Mouse (Mus musculus): ENCODE results near the gene Gbe1. TPM values are rescaled to one million over a fixed set of nuclear protein-coding genes. Genes with fewer than 3 reads are reported as not detected.

Gbe1 gene
- polyA plus RNA-seq (2014; fragmentation: Nextera tagmentation; extraction: Ambion mirVana), result 15.4 and 15.8 TPM in 2 replicates

- no peaks in the 10 kb centered on the region for H3K27me3 ChIP-seq (ENCODE audit: control insufficient read depth, insufficient read depth, low read length)
- ATAC-seq (ENCODE audit: low FRiP score), result peak; percentile 98
- no peaks in the 10 kb centered on the region for H3K36me3 ChIP-seq (ENCODE audit: control insufficient read depth, insufficient read depth, low read length)
- WGBS, result under 1% methylated on average over 56 of the region's 82 CpGs
- peak within 1 kb of the TSS; percentile 77 for H3K9ac ChIP-seq (ENCODE audit: low read depth, low read length)
- H3K9me3 ChIP-seq (ENCODE audit: control insufficient read depth, low read length), result no peaks in the 10 kb centered on the region
- peak; percentile 95 for DNase-seq (ENCODE audit: low spot score)
- H3K4me2 ChIP-seq (replicated peaks; ENCODE audit: low read depth, low read length), result peak within 1 kb of the TSS; percentile 54
- peak within 1 kb of the TSS; percentile 82 for H3K27ac ChIP-seq (ENCODE audit: low read depth, low read length)
- H3K4me3 ChIP-seq (ENCODE audit: low read depth, low read length), result peak within 1 kb of the TSS; percentile 54
- no peaks in the 10 kb centered on the region for H3K4me1 ChIP-seq (replicated peaks; ENCODE audit: control insufficient read depth, insufficient read depth, low read length)
Observed at GRCm38 (mm10) chr16:70313886-70314577, at the start of gene Gbe1. Gene Gbe1, plus strand, starts transcription at chr16:70313949.

DNA sequence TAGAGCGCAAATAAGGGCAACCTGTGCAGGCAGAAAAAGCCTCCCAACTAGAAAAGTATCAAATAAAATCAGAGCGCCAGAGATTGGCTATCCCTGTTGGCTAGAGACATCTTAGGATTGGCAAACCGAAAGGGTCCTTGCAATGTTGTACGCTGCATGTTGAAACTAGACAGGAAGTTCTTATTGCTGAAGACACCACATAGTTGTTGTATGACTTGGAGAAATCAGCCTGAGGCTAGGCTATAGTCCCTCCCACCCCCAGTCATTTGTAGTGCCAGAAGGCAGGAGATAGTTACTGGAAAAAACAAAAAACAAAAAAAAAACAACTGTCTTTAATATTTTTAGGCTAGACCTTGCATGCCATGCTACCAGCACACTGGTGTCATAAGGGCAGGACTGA is 3.1 kb upstream of the Gbe1 start:
- DNase-seq (ENCODE audit: low spot score) (no peak), ATAC-seq (ENCODE audit: low FRiP score) (no peak)
- Histone ChIP-seq H3K9ac (ENCODE audit: low read depth, low read length) (no peak overlapping the region), H3K9me3 (ENCODE audit: control insufficient read depth, low read length) (no peaks in the 10 kb centered on the region), H3K4me3 (ENCODE audit: low read depth, low read length) (no peak overlapping the region), H3K27ac (ENCODE audit: low read depth, low read length) (no peak overlapping the region), H3K27me3 (ENCODE audit: control insufficient read depth, insufficient read depth, low read length) (no peaks in the 10 kb centered on the region), H3K4me2 (replicated peaks; ENCODE audit: low read depth, low read length) (no peak overlapping the region), H3K36me3 (ENCODE audit: control insufficient read depth, insufficient read depth, low read length) (no peaks in the 10 kb centered on the region), H3K4me1 (replicated peaks; ENCODE audit: control insufficient read depth, insufficient read depth, low read length) (no peaks in the 10 kb centered on the region)
- 95% methylated on average over 4 of the region's 4 CpGs for WGBS

DNA sequence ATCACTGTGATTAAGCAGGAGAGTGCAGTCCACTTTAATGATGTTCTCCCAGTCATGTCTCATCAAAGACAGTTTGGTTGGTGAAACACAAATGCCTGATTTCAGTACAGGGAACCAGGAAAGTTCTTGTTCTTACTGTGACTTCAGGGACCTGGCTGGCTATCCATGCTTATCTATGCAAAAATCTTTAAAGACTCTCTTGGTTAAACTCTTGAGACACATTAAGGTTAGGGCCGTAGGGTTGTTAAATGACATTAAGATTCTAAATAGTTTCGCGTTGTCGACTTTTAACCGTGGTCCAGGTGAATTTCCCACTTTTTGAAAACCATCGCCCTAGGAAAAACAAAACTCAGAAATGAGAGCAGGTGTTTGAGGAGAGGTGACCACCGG is 258 bp upstream of the Gbe1 start:
- ATAC-seq (ENCODE audit: low FRiP score), result 0 out of 2 replicates have a peak, but pooled peaks have one; percentile 0
- peak overlapping the region; percentile 54 for H3K4me3 ChIP-seq (ENCODE audit: low read depth, low read length)
- no peaks in the 10 kb centered on the region for H3K9me3 ChIP-seq (ENCODE audit: control insufficient read depth, low read length)
- DNase-seq (ENCODE audit: low spot score), result no peak
- peak overlapping the region; percentile 82 for H3K27ac ChIP-seq (ENCODE audit: low read depth, low read length)
- H3K4me2 ChIP-seq (replicated peaks; ENCODE audit: low read depth, low read length), result peak overlapping the region; percentile 54
- 4% methylated on average over 7 of the region's 7 CpGs for WGBS
- H3K27me3 ChIP-seq (ENCODE audit: control insufficient read depth, insufficient read depth, low read length), result no peaks in the 10 kb centered on the region
- H3K9ac ChIP-seq (ENCODE audit: low read depth, low read length), result peak overlapping the region; percentile 77
- H3K36me3 ChIP-seq (ENCODE audit: control insufficient read depth, insufficient read depth, low read length), result no peaks in the 10 kb centered on the region
- no peaks in the 10 kb centered on the region for H3K4me1 ChIP-seq (replicated peaks; ENCODE audit: control insufficient read depth, insufficient read depth, low read length)

DNA sequence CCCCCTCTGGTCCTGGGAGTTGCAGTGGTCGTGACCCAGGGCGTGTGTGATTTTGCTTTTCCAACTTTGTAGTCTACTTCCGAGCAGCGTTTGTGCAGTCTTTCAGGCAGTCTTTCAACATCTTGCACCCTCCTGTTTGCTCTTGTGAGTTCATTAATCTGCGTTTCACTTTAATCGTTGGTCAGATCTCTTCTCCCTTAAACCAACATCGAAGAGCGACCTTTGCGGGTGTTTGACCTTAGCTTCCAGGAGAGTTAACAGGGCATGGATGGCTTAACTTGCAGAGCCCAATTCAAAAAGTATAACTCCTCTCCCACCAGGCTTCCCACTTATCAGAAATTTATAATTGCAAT is 805 bp downstream of the Gbe1 start:
- H3K27me3 ChIP-seq (ENCODE audit: control insufficient read depth, insufficient read depth, low read length), result no peaks in the 10 kb centered on the region
- no peaks in the 10 kb centered on the region for H3K9me3 ChIP-seq (ENCODE audit: control insufficient read depth, low read length)
- peak overlapping the region; percentile 54 for H3K4me3 ChIP-seq (ENCODE audit: low read depth, low read length)
- H3K27ac ChIP-seq (ENCODE audit: low read depth, low read length), result peak overlapping the region; percentile 82; the same call in 1 of the 2 replicates
- no peak for ATAC-seq (ENCODE audit: low FRiP score)
- H3K36me3 ChIP-seq (ENCODE audit: control insufficient read depth, insufficient read depth, low read length), result no peaks in the 10 kb centered on the region
- no peaks in the 10 kb centered on the region for H3K4me1 ChIP-seq (replicated peaks; ENCODE audit: control insufficient read depth, insufficient read depth, low read length)
- H3K9ac ChIP-seq (ENCODE audit: low read depth, low read length), result peak overlapping the region; percentile 77
- DNase-seq (ENCODE audit: low spot score), result no peak
- H3K4me2 ChIP-seq (replicated peaks; ENCODE audit: low read depth, low read length), result peak overlapping the region; percentile 47
- WGBS, result under 1% methylated on average over 9 of the region's 9 CpGs

DNA sequence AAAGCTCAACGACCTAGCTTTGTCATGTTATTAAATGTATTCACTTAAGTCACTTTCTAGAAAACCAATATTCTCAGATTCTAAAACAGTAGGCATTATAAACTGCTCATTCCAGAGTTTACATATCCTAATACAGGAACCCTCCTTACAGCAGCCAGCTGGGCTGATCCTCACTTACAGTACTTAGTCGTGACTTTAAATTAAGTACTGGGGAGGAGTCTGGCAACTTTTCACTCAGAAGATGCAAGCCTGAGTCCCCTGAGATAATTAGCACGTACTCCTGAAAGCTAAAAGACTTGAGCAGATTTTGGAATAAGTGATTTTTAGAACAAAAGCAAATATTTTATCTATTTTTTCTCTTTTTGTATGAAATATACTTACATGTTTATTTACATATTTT is 1.5 kb downstream of the Gbe1 start:
- DNase-seq (ENCODE audit: low spot score) (peak; percentile 19), ATAC-seq (ENCODE audit: low FRiP score) (no peak)
- Histone ChIP-seq H3K9ac (ENCODE audit: low read depth, low read length) (no peak overlapping the region), H3K27ac (ENCODE audit: low read depth, low read length) (no peak overlapping the region), H3K9me3 (ENCODE audit: control insufficient read depth, low read length) (no peaks in the 10 kb centered on the region), H3K4me1 (replicated peaks; ENCODE audit: control insufficient read depth, insufficient read depth, low read length) (no peaks in the 10 kb centered on the region), H3K4me2 (replicated peaks; ENCODE audit: low read depth, low read length) (no peak overlapping the region), H3K27me3 (ENCODE audit: control insufficient read depth, insufficient read depth, low read length) (no peaks in the 10 kb centered on the region), H3K4me3 (ENCODE audit: low read depth, low read length) (no peak overlapping the region), H3K36me3 (ENCODE audit: control insufficient read depth, insufficient read depth, low read length) (no peaks in the 10 kb centered on the region)
- 46% methylated on average over 3 of the region's 3 CpGs for WGBS

- DNase-seq (ENCODE audit: low spot score), result peak; percentile 52
Observed at GRCm38 (mm10) chr16:70315862-70316390, 2.2 kb downstream of the Gbe1 start.

DNA sequence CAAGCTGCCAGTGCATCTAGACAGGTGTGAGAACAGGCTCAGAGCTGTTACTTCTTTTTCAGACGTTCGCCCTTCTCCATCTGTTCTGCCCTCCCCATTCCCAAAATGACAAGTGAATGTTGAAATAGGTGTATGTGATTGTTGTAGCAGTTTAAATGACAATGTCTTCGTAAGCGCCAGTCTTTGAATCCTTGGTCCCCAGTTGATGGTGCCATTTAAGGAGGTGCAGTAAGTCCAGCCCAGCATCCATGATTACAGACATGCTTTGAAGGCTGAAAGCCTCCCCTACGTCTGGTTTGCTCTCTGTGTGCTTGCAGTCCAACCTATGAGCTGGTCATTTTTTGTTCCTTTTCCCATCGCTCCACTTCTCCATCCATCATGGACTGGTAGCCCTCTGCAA is 5.6 kb downstream of the Gbe1 start:
- no peaks in the 10 kb centered on the region for H3K36me3 ChIP-seq (ENCODE audit: control insufficient read depth, insufficient read depth, low read length)
- 89% methylated on average over 6 of the region's 6 CpGs for WGBS
- ATAC-seq (ENCODE audit: low FRiP score) (no peak), DNase-seq (ENCODE audit: low spot score) (no peak)
- no peak overlapping the region for H3K4me2 ChIP-seq (replicated peaks; ENCODE audit: low read depth, low read length)
- H3K27me3 ChIP-seq (ENCODE audit: control insufficient read depth, insufficient read depth, low read length), result no peaks in the 10 kb centered on the region
- H3K4me1 ChIP-seq (replicated peaks; ENCODE audit: control insufficient read depth, insufficient read depth, low read length), result no peaks in the 10 kb centered on the region
- H3K9me3 ChIP-seq (ENCODE audit: control insufficient read depth, low read length), result no peaks in the 10 kb centered on the region
- H3K27ac ChIP-seq (ENCODE audit: low read depth, low read length), result no peak overlapping the region
- no peak overlapping the region for H3K9ac ChIP-seq (ENCODE audit: low read depth, low read length)
- no peak overlapping the region for H3K4me3 ChIP-seq (ENCODE audit: low read depth, low read length)

More at GRCm38 (mm10) chr16:70315862-70316390, 2.2 kb downstream of the Gbe1 start:
- H3K4me2 ChIP-seq (replicated peaks; ENCODE audit: low read depth, low read length), result no peak overlapping the region
- no peaks in the 10 kb centered on the region for H3K27me3 ChIP-seq (ENCODE audit: control insufficient read depth, insufficient read depth, low read length)
- no peak overlapping the region for H3K4me3 ChIP-seq (ENCODE audit: low read depth, low read length)
- H3K27ac ChIP-seq (ENCODE audit: low read depth, low read length), result no peak overlapping the region
- 47% methylated on average over 3 of the region's 3 CpGs for WGBS
- ATAC-seq (ENCODE audit: low FRiP score), result peak; percentile 9; the same call in 1 of the 2 replicates
- no peaks in the 10 kb centered on the region for H3K36me3 ChIP-seq (ENCODE audit: control insufficient read depth, insufficient read depth, low read length)
- no peaks in the 10 kb centered on the region for H3K4me1 ChIP-seq (replicated peaks; ENCODE audit: control insufficient read depth, insufficient read depth, low read length)
- no peak overlapping the region for H3K9ac ChIP-seq (ENCODE audit: low read depth, low read length)
- H3K9me3 ChIP-seq (ENCODE audit: control insufficient read depth, low read length), result no peaks in the 10 kb centered on the region

DNA sequence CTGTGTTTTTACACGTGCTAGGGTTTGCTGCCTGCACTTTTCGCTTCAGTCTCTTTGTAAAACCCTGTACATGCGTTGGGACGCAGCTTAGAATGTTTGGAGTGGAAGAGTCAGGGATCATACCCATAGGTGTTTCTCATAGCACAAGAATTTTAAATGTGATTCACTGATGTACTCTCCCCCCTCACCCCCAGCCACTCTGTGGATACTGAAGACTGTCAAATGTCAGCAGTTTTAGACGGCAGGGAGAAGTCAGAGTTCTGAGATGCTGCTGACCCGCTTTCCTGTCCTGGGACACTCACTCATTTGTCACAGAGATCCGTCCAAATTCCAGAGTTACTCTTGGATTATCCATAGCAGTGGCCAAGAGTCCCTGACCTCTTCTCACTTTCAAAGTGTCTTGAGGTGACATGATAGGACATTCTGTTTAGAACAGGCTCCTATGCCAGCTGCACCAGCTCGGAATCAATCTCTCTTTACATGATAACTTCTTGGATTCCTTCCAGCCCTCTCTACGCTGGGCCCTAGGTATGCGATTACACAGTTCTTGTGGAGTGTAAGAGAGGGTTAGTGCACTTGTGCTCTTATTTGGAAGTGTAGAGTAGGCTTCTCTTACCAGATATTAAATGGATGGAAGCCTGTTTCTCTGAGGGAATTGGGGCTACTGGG is 7.0 kb downstream of the Gbe1 start:
- DNase-seq (ENCODE audit: low spot score) (no peak), ATAC-seq (ENCODE audit: low FRiP score) (no peak)
- H3K9me3 ChIP-seq (ENCODE audit: control insufficient read depth, low read length), result no peaks in the 10 kb centered on the region
- H3K4me3 ChIP-seq (ENCODE audit: low read depth, low read length), result no peak overlapping the region
- H3K4me1 ChIP-seq (replicated peaks; ENCODE audit: control insufficient read depth, insufficient read depth, low read length), result no peaks in the 10 kb centered on the region
- 84% methylated on average over 10 of the region's 10 CpGs for WGBS
- no peak overlapping the region for H3K4me2 ChIP-seq (replicated peaks; ENCODE audit: low read depth, low read length)
- no peaks in the 10 kb centered on the region for H3K36me3 ChIP-seq (ENCODE audit: control insufficient read depth, insufficient read depth, low read length)
- no peak overlapping the region for H3K27ac ChIP-seq (ENCODE audit: low read depth, low read length)
- H3K27me3 ChIP-seq (ENCODE audit: control insufficient read depth, insufficient read depth, low read length), result no peaks in the 10 kb centered on the region
- no peak overlapping the region for H3K9ac ChIP-seq (ENCODE audit: low read depth, low read length)

Data from hindbrain, embryonic 11.5 days (tissue).